Mouse (Mus musculus) midbrain, embryonic 11.5 days (tissue): ENCODE measurements at regions not wholly inside any gene's neighbourhood (a gene's known extent, or its start where the extent isn't known, plus 50 kb on each side); places are given as distances from the start of the nearest gene placed in this dataset.
A peak's percentile ranks its signal among the peaks of the same experiment; 100 is the strongest.
"Not testable (repeated sequence)": the region's sequence is repeated elsewhere in the genome, so short reads cannot be mapped to it uniquely, and the experiment has no call there.

Experiments used
- ATAC-seq: fragments of 200-750 bp; cut with Nextera tagmentation; 2 replicates; pipeline ENCODE4 v1.8.0; 2017; ENCODE audit warnings: moderate TSS enrichment, moderate library complexity; ENCODE audit not compliant: low FRiP score
- DNase-seq: peaks from one replicate; pipeline ENCODE4 v3.0.0; 2015; ENCODE audit warnings: low spot score; ENCODE audit errors: missing footprints
- H3K27ac ChIP-seq: fragments of 300-500 bp; sonication (generic); 2 replicates; pipeline ENCODE4 v1.5.1; 2014; ENCODE audit warnings: low read depth, low read length
- H3K27me3 ChIP-seq: fragments of 300-500 bp; sonication (generic); 2 replicates; pipeline ENCODE4 v1.6.1; 2014; ENCODE audit warnings: mild to moderate bottlenecking, low read length, moderate library complexity, mixed read lengths; ENCODE audit not compliant: control insufficient read depth, insufficient read depth
- H3K36me3 ChIP-seq: fragments of 300-500 bp; sonication (generic); 2 replicates; pipeline ENCODE4 v1.6.1; 2014; ENCODE audit warnings: mild to moderate bottlenecking, low read length, moderate library complexity, mixed read lengths; ENCODE audit not compliant: control insufficient read depth, insufficient read depth
- H3K4me1 ChIP-seq: fragments of 300-500 bp; sonication (generic); 2 replicates; pipeline ENCODE4 v1.6.1; 2014; ENCODE audit warnings: low read length; ENCODE audit not compliant: control insufficient read depth, insufficient read depth
- H3K4me2 ChIP-seq: fragments of 300-500 bp; sonication (generic); 2 replicates; pipeline ENCODE4 v1.6.1; 2014; ENCODE audit warnings: mild to moderate bottlenecking, moderate library complexity
- H3K4me3 ChIP-seq: fragments of 300-500 bp; sonication (generic); 2 replicates; pipeline ENCODE4 v1.5.1; 2014; ENCODE audit warnings: low read depth, low read length
- H3K9ac ChIP-seq: fragments of 300-500 bp; sonication (generic); 2 replicates; pipeline ENCODE4 v1.6.1; 2014; ENCODE audit warnings: low read length
- H3K9me3 ChIP-seq: fragments of 300-500 bp; sonication (generic); 2 replicates; pipeline ENCODE4 v1.6.1; 2016; ENCODE audit warnings: low read length; ENCODE audit not compliant: control insufficient read depth
- WGBS: fragments of 180-500 bp; shearing (Covaris S2); extraction: QIAGEN DNeasy Blood & Tissue Kit; methylation state at CpG from one replicate; pipeline ENCODE4 v1.1.7; 2014; 5-methylcytosine and 5-hydroxymethylcytosine counted together

GRCm38 (mm10) chr16:58155538-58155937 is 252.7 kb upstream of the Dcbld2 start:
- Histone ChIP-seq H3K9me3 (no peaks in the 10 kb centered on the region), H3K9ac (no peak overlapping the region), H3K27me3 (no peaks in the 10 kb centered on the region), H3K4me2 (no peak overlapping the region), H3K4me1 (no peaks in the 10 kb centered on the region), H3K27ac (no peak overlapping the region; the same call in 1 of the 2 replicates), H3K36me3 (no peaks in the 10 kb centered on the region), H3K4me3 (no peak overlapping the region)
- WGBS = 47% methylated on average over 4 of the region's 4 CpGs
- peak; percentile 40; the same call in 1 of the 2 replicates for ATAC-seq
- no peak for DNase-seq

GRCm38 (mm10) chr16:58178744-58179401 is 229.4 kb upstream of the Dcbld2 start:
- 83% methylated on average over 5 of the region's 5 CpGs for WGBS
- no peak overlapping the region for H3K4me2 ChIP-seq

GRCm38 (mm10) chr16:58179981-58180380 is 228.3 kb upstream of the Dcbld2 start:
- not testable (repeated sequence) for ATAC-seq, H3K36me3 ChIP-seq

More at GRCm38 (mm10) chr16:58178744-58179401, 229.4 kb upstream of the Dcbld2 start:
- H3K4me3 ChIP-seq = no peak overlapping the region
- H3K27me3 ChIP-seq = no peaks in the 10 kb centered on the region
- DNase-seq = no peak
- no peaks in the 10 kb centered on the region for H3K9me3 ChIP-seq
- no peak for ATAC-seq
- no peak overlapping the region for H3K27ac ChIP-seq
- no peaks in the 10 kb centered on the region for H3K4me1 ChIP-seq
- no peaks in the 10 kb centered on the region for H3K36me3 ChIP-seq
- H3K9ac ChIP-seq = no peak overlapping the region

DNA sequence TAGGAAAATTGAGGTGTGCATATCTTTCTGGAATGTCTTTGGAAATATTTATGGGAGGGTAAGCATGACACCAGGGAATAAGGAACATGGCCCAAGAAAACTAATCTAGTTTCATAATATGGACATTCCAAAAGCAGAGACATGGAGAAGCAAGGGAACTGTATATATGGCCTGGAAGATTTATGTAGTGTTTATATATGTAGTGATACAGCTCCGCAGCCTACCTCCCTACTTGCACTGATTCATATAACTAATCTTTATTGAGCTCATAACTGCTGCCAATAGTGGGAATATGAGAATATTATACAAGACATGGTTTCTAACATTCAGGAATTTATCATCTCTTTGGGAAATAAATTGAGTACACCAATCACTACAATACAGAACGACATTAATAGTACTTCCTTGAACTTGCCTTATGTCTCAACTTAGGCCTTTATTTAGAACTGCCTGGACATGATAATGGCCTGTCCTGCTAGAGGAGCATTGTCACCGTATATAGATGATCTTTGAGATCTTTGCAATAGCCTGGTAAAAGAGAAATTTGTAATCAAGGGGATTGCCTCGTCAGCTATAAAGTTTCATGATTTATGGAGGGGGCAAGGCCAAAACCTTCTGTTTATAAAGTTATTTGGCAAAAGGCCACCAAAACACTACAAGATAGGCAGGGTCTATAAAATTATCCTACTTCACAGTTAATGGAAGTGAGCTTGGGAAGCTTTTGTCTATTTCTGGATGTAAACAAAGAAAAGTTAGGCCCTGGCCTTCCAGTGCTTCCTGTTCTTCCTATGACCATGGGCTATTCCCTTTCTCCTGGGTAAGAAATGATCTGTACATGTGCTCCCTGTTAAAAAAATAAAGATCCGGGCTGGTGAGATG is 213.4 kb upstream of the Dcbld2 start:
- H3K9ac ChIP-seq = no peak overlapping the region
- no peaks in the 10 kb centered on the region for H3K36me3 ChIP-seq
- H3K9me3 ChIP-seq = no peaks in the 10 kb centered on the region; the same call in 1 of the 2 replicates
- WGBS = 82% methylated on average over 5 of the region's 5 CpGs
- no peaks in the 10 kb centered on the region for H3K4me1 ChIP-seq
- no peaks in the 10 kb centered on the region for H3K27me3 ChIP-seq
- H3K27ac ChIP-seq = no peak overlapping the region
- H3K4me3 ChIP-seq = no peak overlapping the region
- DNase-seq (no peak), ATAC-seq (no peak)
- no peak overlapping the region for H3K4me2 ChIP-seq

More at GRCm38 (mm10) chr16:58179981-58180380, 228.3 kb upstream of the Dcbld2 start:
- H3K27ac ChIP-seq, H3K4me2 ChIP-seq, H3K9me3 ChIP-seq, H3K27me3 ChIP-seq, H3K4me1 ChIP-seq, H3K4me3 ChIP-seq, H3K9ac ChIP-seq, DNase-seq: not testable (repeated sequence)

- no peak overlapping the region for H3K4me2 ChIP-seq
- ATAC-seq = no peak
- no peak overlapping the region for H3K9ac ChIP-seq
- WGBS = 84% methylated on average over 2 of the region's 2 CpGs
- no peaks in the 10 kb centered on the region for H3K4me1 ChIP-seq
- no peaks in the 10 kb centered on the region for H3K36me3 ChIP-seq
- no peak for DNase-seq
- H3K9me3 ChIP-seq = no peaks in the 10 kb centered on the region
- no peaks in the 10 kb centered on the region for H3K27me3 ChIP-seq
- H3K27ac ChIP-seq = no peak overlapping the region
- no peak overlapping the region for H3K4me3 ChIP-seq
Observed at GRCm38 (mm10) chr16:58211872-58212271, 196.4 kb upstream of the Dcbld2 start.

DNA sequence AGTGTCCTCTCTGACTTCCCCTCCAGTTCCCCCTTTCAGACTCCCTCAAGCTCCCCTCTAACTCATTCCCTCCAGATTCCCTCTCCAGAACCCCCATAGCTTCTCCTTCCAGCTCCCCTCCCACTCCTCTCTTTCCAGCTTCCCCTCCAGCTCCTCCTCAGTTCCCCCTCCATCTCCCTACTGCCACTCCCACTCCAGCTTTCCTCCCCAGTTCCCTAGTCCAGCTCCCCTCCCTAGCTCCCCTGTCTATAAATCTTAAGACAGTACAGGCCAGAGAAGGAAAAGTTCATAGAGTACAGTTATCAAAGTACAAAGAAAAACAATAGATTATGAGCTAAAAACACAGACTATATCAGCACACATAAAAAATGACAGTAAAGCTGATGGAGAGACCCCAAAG is 173.6 kb upstream of the Dcbld2 start:
- no peaks in the 10 kb centered on the region for H3K36me3 ChIP-seq
- H3K4me3 ChIP-seq = no peak overlapping the region
- H3K4me1 ChIP-seq = no peaks in the 10 kb centered on the region
- no peak overlapping the region for H3K27ac ChIP-seq
- H3K9ac ChIP-seq = no peak overlapping the region
- ATAC-seq = no peak
- no peaks in the 10 kb centered on the region for H3K27me3 ChIP-seq
- no peak for DNase-seq
- H3K4me2 ChIP-seq = no peak overlapping the region
- H3K9me3 ChIP-seq = no peaks in the 10 kb centered on the region

DNA sequence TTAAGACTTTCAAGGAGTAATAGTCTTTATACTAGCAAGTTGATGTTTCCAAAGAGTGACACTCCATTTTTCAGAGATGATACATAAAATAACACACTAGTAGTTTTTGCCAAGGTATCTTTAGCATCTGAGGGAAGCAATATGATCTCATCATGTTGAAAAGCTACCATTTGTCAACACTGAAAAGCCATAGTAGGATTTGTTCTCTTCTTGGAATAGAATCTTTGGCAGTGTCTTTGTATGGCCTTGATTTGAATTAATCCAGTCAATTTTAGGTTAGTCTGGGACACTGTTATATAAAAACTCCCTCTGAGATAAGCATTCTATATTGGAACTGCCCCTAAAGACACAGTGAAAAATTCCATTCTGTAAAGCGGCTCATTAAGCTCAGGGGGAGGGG is 171.4 kb upstream of the Dcbld2 start:
- 86% methylated on average over 1 of the region's 1 CpGs for WGBS
- no peak overlapping the region for H3K9ac ChIP-seq
- H3K27me3 ChIP-seq = no peaks in the 10 kb centered on the region
- ATAC-seq (no peak), DNase-seq (no peak)
- no peak overlapping the region for H3K4me3 ChIP-seq
- H3K9me3 ChIP-seq = no peaks in the 10 kb centered on the region
- H3K4me1 ChIP-seq = no peaks in the 10 kb centered on the region
- H3K4me2 ChIP-seq = no peak overlapping the region
- H3K36me3 ChIP-seq = no peaks in the 10 kb centered on the region
- no peak overlapping the region for H3K27ac ChIP-seq

- Histone ChIP-seq H3K9ac (no peak overlapping the region), H3K9me3 (no peaks in the 10 kb centered on the region), H3K27me3 (no peaks in the 10 kb centered on the region), H3K27ac (no peak overlapping the region), H3K4me2 (no peak overlapping the region), H3K4me3 (no peak overlapping the region), H3K4me1 (no peaks in the 10 kb centered on the region), H3K36me3 (no peaks in the 10 kb centered on the region)
- DNase-seq (no peak), ATAC-seq (no peak)
- WGBS = 94% methylated on average over 3 of the region's 3 CpGs
Observed at GRCm38 (mm10) chr16:58276281-58276680, 132.0 kb upstream of the Dcbld2 start.

- Histone ChIP-seq H3K9me3 (no peaks in the 10 kb centered on the region), H3K4me2 (no peak overlapping the region), H3K27ac (no peak overlapping the region), H3K27me3 (no peaks in the 10 kb centered on the region), H3K36me3 (no peaks in the 10 kb centered on the region), H3K4me3 (no peak overlapping the region), H3K9ac (no peak overlapping the region), H3K4me1 (no peaks in the 10 kb centered on the region)
- DNase-seq = no peak
- ATAC-seq = no peak
- 47% methylated on average over 3 of the region's 3 CpGs for WGBS
Observed at GRCm38 (mm10) chr16:58281474-58281873, 126.8 kb upstream of the Dcbld2 start.
